Mouse (Mus musculus) hindbrain, embryonic 16.5 days (tissue): Measurements from ENCODE around the gene Ttc9. TPM values are rescaled to one million over a fixed set of nuclear protein-coding genes. Genes with fewer than 3 reads are reported as not detected.

ENCODE experiments used
- ATAC-seq: fragments of 200-750 bp; cut with Nextera tagmentation; 2 replicates; pipeline ENCODE4 v1.8.0; 2017; ENCODE audit warnings: moderate TSS enrichment, moderate library complexity
- H3K27ac ChIP-seq: fragments of 300-500 bp; sonication (generic); 2 replicates; pipeline ENCODE4 v1.5.1; 2014; ENCODE audit warnings: low read depth, mild to moderate bottlenecking, control low read depth, low read length, moderate library complexity
- H3K27me3 ChIP-seq: fragments of 300-500 bp; sonication (generic); replicated peaks from 2 replicates; pipeline ENCODE4 v1.6.1; 2014; ENCODE audit warnings: low read length; ENCODE audit not compliant: control insufficient read depth, insufficient read depth
- H3K36me3 ChIP-seq: fragments of 300-500 bp; sonication (generic); 2 replicates; pipeline ENCODE4 v1.6.1; 2014; ENCODE audit warnings: mild to moderate bottlenecking, low read length, moderate library complexity, mixed read lengths; ENCODE audit not compliant: control insufficient read depth, insufficient read depth
- H3K4me1 ChIP-seq: fragments of 300-500 bp; sonication (generic); 2 replicates; pipeline ENCODE4 v1.6.1; 2014; ENCODE audit warnings: low read depth, low read length; ENCODE audit not compliant: control insufficient read depth, insufficient read depth
- H3K4me2 ChIP-seq: fragments of 300-500 bp; sonication (generic); 2 replicates; pipeline ENCODE4 v1.6.1; 2014; ENCODE audit warnings: mild to moderate bottlenecking, low read length, control low read depth, moderate library complexity
- H3K4me3 ChIP-seq: fragments of 300-500 bp; sonication (generic); 2 replicates; pipeline ENCODE4 v1.5.1; 2014; ENCODE audit warnings: mild to moderate bottlenecking, low read length, control low read depth, moderate library complexity
- H3K9ac ChIP-seq: fragments of 300-500 bp; sonication (generic); 2 replicates; pipeline ENCODE4 v1.6.1; 2014; ENCODE audit warnings: low read depth, mild to moderate bottlenecking, control low read depth, low read length, moderate library complexity
- H3K9me3 ChIP-seq: fragments of 300-500 bp; sonication (generic); 2 replicates; pipeline ENCODE4 v1.6.1; 2014; ENCODE audit warnings: mild to moderate bottlenecking, low read length, moderate library complexity; ENCODE audit not compliant: control insufficient read depth
- WGBS: fragments of 180-500 bp; shearing (Covaris S2); extraction: QIAGEN DNeasy Blood & Tissue Kit; methylation state at CpG from one replicate; pipeline ENCODE4 v1.1.7; 2014; 5-methylcytosine and 5-hydroxymethylcytosine counted together
- polyA plus RNA-seq: library from polyadenylated mRNA; unstranded; fragments of >200 nt; fragmentation: Nextera tagmentation; extraction: Ambion mirVana; gene quantifications from 2 replicates; pipeline ENCODE4 v1.2.1, GENCODE M21; 2015

The Ttc9 gene
- polyA plus RNA-seq, 1 experiment from 2014 or later, result 19.3 TPM

DNA sequence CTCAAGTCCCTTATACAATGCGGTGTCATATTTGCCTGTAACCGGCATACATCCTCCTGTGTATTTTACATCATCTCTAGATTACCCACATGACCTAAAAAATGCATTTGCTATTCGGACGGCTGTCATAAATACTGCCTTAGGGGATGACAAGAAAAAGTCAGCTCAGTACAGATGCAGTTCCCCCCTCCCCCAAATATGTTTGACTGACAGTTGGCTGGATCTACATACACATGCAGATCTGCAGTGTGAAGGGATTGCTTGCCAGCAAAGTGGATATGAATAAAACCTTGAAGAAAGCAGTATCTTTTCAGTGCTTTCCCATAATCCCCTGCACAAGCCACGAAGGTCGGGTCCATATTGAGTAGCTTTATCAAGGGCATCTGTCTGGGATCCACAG, 15.8 kb downstream of the Ttc9 start:
- H3K27ac ChIP-seq, result no peak overlapping the region
- WGBS, result 75% methylated on average over 6 of the region's 6 CpGs
- H3K4me1 ChIP-seq, result peaks cover 4% of the 10 kb centered on the region; the same call in 1 of the 2 replicates
- no peaks in the 10 kb centered on the region for H3K27me3 ChIP-seq
- H3K9ac ChIP-seq, result no peak overlapping the region
- H3K9me3 ChIP-seq, result no peaks in the 10 kb centered on the region
- H3K4me3 ChIP-seq, result no peak overlapping the region
- H3K4me2 ChIP-seq, result no peak overlapping the region
- no peak for ATAC-seq
- H3K36me3 ChIP-seq, result no peaks in the 10 kb centered on the region

GRCm38 (mm10) chr12:81653344-81653743, 22.3 kb downstream of the Ttc9 start:
- H3K27me3 ChIP-seq, result no peaks in the 10 kb centered on the region
- H3K9me3 ChIP-seq, result no peaks in the 10 kb centered on the region
- ATAC-seq, result peak; percentile 79
- no peak overlapping the region for H3K4me2 ChIP-seq
- H3K36me3 ChIP-seq, result no peaks in the 10 kb centered on the region
- H3K4me3 ChIP-seq, result no peak overlapping the region
- no peak overlapping the region for H3K27ac ChIP-seq
- 69% methylated on average over 8 of the region's 8 CpGs for WGBS
- H3K4me1 ChIP-seq, result no peaks in the 10 kb centered on the region; the same call in 1 of the 2 replicates
- no peak overlapping the region for H3K9ac ChIP-seq

DNA sequence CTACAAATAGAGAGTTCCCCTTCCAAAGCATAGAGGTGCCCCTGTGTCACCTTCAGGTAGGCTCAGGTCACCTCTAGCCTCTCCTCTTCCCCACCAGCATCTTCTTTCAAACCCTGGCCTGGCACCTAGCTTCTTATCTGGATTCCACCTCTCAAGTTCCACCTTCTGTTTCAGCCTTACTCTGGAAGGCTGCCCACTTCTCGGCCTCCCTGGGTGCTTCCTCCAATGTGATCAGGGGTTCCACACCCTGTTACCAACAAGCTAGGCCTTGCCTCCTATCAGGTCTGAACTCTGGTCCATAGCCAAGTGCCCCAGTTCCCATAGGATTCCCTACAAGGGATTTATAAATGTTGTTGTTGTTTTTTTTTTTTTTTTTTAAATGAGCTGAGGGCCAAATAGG, 26.3 kb downstream of the Ttc9 start:
- H3K4me1 ChIP-seq, result no peaks in the 10 kb centered on the region; the same call in 1 of the 2 replicates
- no peak overlapping the region for H3K27ac ChIP-seq
- H3K27me3 ChIP-seq, result no peaks in the 10 kb centered on the region
- no peak overlapping the region for H3K9ac ChIP-seq
- H3K36me3 ChIP-seq, result peaks cover 4% of the 10 kb centered on the region
- H3K9me3 ChIP-seq, result no peaks in the 10 kb centered on the region
- ATAC-seq, result no peak
- H3K4me2 ChIP-seq, result no peak overlapping the region
- WGBS, result 92% methylated on average over 1 of the region's 1 CpGs
- H3K4me3 ChIP-seq, result no peak overlapping the region

- Histone ChIP-seq H3K36me3 (peaks cover 4% of the 10 kb centered on the region), H3K27ac (no peak overlapping the region), H3K4me2 (no peak overlapping the region), H3K9me3 (no peaks in the 10 kb centered on the region), H3K9ac (no peak overlapping the region), H3K27me3 (no peaks in the 10 kb centered on the region), H3K4me3 (no peak overlapping the region), H3K4me1 (no peaks in the 10 kb centered on the region)
- ATAC-seq, result no peak
- WGBS, result 92% methylated on average over 7 of the region's 7 CpGs
Measured at GRCm38 (mm10) chr12:81658086-81658485, 27.0 kb downstream of the Ttc9 start.

GRCm38 (mm10) chr12:81662076-81662475, 31.0 kb downstream of the Ttc9 start:
- no peaks in the 10 kb centered on the region for H3K9me3 ChIP-seq
- no peak overlapping the region for H3K4me3 ChIP-seq
- no peaks in the 10 kb centered on the region for H3K27me3 ChIP-seq
- no peak overlapping the region for H3K4me2 ChIP-seq
- no peaks in the 10 kb centered on the region for H3K4me1 ChIP-seq
- no peak for ATAC-seq
- no peak overlapping the region for H3K9ac ChIP-seq
- H3K27ac ChIP-seq, result no peak overlapping the region
- peaks cover 13% of the 10 kb centered on the region for H3K36me3 ChIP-seq
- 89% methylated on average over 4 of the region's 4 CpGs for WGBS

DNA sequence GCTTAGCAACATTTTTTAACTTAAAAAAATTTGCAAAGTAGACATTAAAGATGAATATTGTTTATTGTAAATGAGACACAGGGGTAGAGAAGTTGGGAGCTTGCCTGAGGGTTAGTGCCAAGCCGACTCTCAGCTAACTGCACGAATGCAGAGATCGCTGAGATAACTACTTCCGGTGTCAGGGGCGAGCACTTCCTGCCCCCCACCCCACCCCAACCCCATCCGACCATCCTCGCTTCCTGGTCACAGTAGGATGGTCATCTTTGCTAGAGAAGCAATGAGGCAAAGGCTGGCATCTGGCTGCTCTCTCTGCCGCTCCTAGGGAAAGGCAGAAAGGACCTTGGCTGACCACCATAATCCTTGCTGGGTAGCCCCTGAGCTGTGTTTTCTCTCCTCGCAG, 32.1 kb downstream of the Ttc9 start:
- ATAC-seq, result no peak
- no peak overlapping the region for H3K4me3 ChIP-seq
- H3K27me3 ChIP-seq, result no peaks in the 10 kb centered on the region
- peaks cover 13% of the 10 kb centered on the region for H3K36me3 ChIP-seq
- no peaks in the 10 kb centered on the region for H3K9me3 ChIP-seq
- no peaks in the 10 kb centered on the region for H3K4me1 ChIP-seq
- 89% methylated on average over 9 of the region's 9 CpGs for WGBS
- no peak overlapping the region for H3K27ac ChIP-seq
- H3K9ac ChIP-seq, result no peak overlapping the region
- no peak overlapping the region for H3K4me2 ChIP-seq

- no peak for ATAC-seq
- 78% methylated on average over 5 of the region's 5 CpGs for WGBS
Measured at GRCm38 (mm10) chr12:81663906-81664305, 32.9 kb downstream of the Ttc9 start.

DNA sequence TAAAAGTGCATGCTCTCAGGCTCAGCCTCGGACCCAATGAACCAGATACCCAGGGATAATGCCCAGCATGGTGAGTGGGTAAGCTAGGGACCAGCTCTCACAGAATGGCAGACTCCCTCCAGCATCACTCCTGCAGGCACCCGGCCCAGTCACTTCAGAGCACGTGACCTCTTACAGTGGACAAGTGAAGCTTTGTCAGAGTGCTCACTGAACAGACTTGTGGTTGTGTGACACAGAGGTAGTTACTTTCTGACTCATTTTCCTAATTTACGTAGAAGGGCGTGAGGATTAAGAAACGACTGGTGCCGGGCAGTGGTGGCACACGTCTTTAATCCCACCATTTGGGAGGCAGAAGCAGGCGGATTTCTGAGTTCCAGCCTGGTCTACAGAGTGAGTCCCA, 37.4 kb downstream of the Ttc9 start:
- Histone ChIP-seq H3K4me2 (no peak overlapping the region), H3K36me3 (peaks cover 7% of the 10 kb centered on the region), H3K4me3 (no peak overlapping the region), H3K9me3 (no peaks in the 10 kb centered on the region), H3K4me1 (no peaks in the 10 kb centered on the region), H3K27ac (no peak overlapping the region), H3K27me3 (no peaks in the 10 kb centered on the region), H3K9ac (no peak overlapping the region)
- WGBS, result 91% methylated on average over 9 of the region's 9 CpGs
- no peak for ATAC-seq

More at GRCm38 (mm10) chr12:81663906-81664305, 32.9 kb downstream of the Ttc9 start:
- H3K4me2 ChIP-seq, result no peak overlapping the region
- no peaks in the 10 kb centered on the region for H3K4me1 ChIP-seq
- H3K27me3 ChIP-seq, result no peaks in the 10 kb centered on the region
- no peak overlapping the region for H3K9ac ChIP-seq
- no peak overlapping the region for H3K4me3 ChIP-seq
- H3K36me3 ChIP-seq, result peaks cover 13% of the 10 kb centered on the region
- H3K9me3 ChIP-seq, result no peaks in the 10 kb centered on the region
- no peak overlapping the region for H3K27ac ChIP-seq

- Histone ChIP-seq H3K4me2 (no peak overlapping the region), H3K27ac (no peak overlapping the region), H3K9me3 (no peaks in the 10 kb centered on the region), H3K4me1 (no peaks in the 10 kb centered on the region), H3K27me3 (no peaks in the 10 kb centered on the region), H3K9ac (no peak overlapping the region), H3K4me3 (no peak overlapping the region), H3K36me3 (no peaks in the 10 kb centered on the region)
- ATAC-seq, result no peak
- WGBS, result 58% methylated on average over 2 of the region's 2 CpGs
Measured at GRCm38 (mm10) chr12:81675557-81675956, 44.5 kb downstream of the Ttc9 start.
